Mouse (Mus musculus) induced T-regulatory cell, adult 2 months (primary cell): Measurements from ENCODE around the gene Pum1.
"Not testable (repeated sequence)": the region's sequence is repeated elsewhere in the genome, so short reads cannot be mapped to it uniquely, and the experiment has no call there.

ENCODE experiments used
- DNase-seq: peaks from one replicate; pipeline ENCODE4 v3.0.0-alpha.2; 2012; ENCODE audit warnings: low read depth

The Pum1 gene

GRCm38 (mm10) chr4:130668991-130669390, 5.9 kb downstream of the Pum1 start:
- no peak for DNase-seq

GRCm38 (mm10) chr4:130670023-130670422, 6.9 kb downstream of the Pum1 start:
- not testable (repeated sequence) for DNase-seq

DNA sequence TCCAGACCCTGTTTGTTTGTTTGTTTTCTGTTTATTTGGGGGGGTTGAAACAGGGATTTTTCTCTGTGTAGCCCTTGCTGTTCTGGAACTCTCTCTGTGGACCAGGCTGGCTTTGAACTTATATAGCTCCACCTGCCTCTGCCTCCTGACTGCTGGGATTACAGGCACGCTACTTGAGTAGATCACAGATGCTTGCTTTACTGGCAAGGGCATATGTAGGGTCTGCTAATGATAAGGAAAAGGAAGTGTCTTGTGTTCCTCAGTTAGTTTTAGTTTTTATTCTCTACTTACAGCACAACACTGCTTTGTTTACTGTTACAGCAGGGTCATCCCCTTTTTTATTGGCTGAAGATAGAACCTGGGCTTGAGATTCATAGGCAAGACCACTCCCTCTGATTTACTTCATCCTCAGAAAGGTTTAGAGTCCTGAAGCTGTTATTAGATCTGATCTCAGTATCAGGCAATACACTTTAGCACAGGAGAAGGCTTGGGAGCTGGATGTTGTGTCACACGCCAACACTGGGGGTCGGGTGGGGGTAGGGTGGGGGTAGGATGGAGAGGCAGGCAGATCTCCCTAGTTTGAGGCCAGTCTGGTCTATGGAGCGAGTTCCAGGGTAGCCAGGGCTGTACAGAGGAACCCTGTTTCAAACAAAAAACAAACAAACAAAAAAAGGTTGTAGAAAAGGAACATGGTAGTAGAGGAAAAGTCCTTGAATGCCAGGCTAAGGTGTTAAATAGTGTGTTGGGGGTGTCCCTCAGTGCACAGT, 8.1 kb downstream of the Pum1 start:
- no peak for DNase-seq

GRCm38 (mm10) chr4:130672161-130672560, 9.0 kb downstream of the Pum1 start:
- DNase-seq: no peak

DNA sequence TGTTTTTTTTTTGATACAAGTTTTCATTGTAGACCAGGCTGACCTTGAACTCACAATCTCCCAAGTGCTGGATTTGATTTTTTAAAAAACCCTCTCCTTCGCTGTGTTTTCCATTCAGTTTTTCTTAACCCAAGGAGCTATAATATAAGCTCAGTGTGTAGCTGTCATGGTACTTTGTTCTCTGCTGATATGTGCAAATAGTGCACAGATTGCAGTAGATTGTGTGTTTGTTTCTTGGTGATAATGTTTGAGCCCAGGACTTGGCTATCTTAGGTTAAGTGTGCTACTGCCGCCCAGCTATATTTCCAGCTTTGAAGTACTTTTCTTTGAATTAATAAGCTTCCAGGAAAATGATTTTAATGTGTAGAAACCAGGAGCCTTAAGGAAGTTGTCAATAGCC, 13.6 kb downstream of the Pum1 start:
- no peak for DNase-seq

DNA sequence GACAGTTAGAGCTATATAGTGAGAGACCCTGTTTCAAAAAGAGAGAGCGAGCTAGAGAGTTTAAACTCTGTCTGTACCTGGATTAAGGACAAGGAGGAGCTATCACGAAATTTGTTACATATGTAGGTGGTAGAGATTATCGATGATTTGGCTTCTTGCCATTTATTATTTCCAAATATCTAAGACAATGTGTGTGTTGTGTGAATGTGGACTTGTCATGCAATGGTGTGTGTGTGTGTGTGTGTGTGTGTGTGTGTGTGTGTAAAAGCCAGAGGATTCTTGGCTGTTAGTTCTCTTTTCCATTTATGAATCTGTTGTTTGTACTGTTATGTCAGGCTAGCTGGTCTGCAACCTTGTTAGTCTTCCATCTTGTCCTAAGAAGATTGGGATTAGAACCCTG, 15.0 kb downstream of the Pum1 start:
- DNase-seq: no peak

DNA sequence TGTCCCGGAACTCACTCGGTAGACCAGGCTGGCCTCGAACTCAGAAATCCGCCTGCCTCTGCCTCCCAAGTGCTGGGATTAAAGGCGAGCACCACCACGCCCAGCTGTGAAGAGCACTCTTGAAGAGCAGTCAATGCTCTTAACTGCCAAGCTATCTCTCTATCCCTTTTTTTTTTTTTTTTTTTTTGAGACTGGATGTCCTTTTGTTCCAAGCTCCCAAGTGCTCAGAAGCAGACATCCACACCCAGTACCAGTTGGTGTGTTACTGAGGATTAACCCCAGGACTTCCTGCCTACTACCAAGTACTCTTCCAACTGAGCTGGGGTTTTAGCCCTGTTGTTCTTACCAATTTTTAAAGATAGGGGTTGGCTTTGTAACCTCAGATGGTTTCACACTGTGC, 17.6 kb downstream of the Pum1 start:
- no peak for DNase-seq

DNA sequence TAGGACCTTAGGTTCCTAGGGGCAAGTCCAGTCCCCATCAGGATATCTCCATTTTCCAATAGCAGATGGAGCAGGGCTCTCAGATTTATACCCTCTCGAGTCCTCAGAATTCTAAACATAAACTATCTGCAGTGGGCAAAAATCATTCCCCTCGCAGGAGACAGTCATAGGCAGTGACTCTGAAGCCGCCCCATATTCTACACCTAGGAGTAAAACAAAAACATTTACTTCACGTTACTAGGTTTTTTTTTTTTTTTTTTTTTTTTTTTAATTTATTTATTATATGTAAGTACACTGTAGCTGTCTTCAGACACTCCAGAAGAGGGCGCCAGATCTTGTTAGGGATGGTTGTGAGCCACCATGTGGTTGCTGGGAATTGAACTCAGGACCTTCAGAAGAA, 19.9 kb downstream of the Pum1 start:
- not testable (repeated sequence) for DNase-seq

GRCm38 (mm10) chr4:130693936-130694335, 30.8 kb downstream of the Pum1 start:
- DNase-seq: no peak

GRCm38 (mm10) chr4:130694982-130695381, 31.9 kb downstream of the Pum1 start:
- DNase-seq: no peak

DNA sequence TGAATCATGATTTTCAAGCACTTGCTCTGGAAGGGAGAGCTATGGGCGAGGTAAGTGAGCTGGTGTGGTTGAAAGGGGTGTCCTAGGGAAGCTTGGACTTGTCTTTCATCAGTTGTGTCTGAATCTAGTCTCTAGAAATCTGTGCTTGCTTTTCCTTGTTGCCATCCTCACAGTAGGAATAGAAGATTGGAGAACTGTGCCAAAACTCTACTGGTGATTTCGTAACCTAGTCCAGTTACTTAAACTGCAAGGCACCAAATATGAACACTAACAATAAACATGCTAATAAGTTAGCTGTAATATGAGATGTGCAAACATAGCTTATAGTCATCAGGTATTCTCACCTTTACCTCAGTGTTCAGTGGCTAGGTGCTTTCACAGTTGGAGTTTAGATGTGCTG, 37.9 kb downstream of the Pum1 start:
- DNase-seq: no peak

DNA sequence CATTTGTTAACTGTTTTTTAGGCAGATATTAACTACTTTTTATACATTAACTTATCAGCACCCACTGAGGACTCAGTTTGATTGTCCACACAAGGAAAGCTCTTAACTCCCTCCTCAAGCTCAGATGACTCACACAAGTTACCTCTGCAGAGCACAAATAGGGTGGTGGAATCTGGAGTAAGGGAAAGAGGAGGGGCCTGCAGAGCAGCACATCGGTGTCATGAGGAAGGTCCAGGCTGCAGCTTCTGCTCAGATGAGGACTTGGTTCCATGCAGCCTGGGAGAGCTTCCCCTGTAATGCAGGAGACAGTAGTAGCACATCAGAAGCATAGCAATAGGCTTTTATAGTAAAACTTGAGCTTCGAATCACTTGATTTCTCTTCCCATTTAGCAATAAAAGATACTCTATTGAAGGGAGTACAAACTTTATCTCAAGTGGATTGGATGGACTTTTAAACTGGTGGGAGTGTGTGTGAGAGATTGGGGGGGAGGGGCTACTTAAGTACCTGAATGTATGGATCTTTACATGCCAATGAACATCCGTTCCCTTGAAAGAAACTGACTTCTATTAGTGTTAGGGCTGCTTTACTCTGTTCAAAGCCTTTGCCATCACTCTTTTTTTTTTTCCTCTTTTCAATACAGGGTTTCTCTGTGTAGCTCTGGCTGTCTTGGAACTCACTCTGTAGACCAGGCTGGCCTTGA, 39.9 kb downstream of the Pum1 start:
- no peak for DNase-seq

- DNase-seq: no peak
Observed at GRCm38 (mm10) chr4:130703601-130704000, 40.5 kb downstream of the Pum1 start.

DNA sequence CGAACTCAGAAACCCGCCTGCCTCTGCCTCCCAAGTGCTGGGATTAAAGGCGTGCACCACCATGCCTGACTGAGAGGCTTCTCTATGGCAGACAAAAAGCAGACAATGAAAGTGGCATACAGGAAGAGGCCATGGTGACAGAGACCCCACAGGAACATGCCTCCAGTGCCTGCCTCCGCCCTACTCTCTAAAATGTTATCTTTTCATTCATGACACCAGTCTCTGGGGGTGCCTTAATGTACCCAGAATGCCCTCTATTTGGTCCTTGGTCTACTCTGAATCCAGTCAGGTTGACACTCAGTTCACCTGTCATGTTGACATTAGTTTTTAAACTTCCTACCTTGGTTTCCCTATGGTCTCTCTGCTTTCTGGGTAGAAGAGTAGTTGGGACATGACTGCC, 41.5 kb downstream of the Pum1 start:
- no peak for DNase-seq

- no peak for DNase-seq
Observed at GRCm38 (mm10) chr4:130706215-130707000, 43.3 kb downstream of the Pum1 start.

DNA sequence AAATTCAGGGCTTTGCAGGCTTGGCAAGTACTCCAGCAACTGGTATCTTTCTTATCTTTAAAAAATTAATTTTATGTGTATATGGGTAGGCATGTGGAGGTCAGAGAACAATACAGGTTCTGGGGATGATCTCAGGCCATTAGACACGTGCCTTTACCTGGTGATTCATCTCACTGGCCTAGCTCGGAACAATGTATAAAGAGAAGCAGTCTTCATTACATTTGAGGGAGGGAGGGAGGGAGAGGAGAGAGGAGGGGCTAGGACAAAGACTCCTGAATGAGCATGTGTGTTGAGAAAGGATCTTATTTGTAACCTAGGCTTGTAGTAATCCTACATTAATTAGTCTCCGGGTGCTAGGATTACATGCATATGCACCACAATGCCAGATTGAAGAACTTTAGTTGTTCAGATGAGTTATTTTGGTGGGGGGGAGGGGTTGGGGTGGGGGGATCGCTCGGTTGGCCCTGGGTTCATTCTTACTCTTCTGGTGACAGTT, 48.3 kb downstream of the Pum1 start:
- no peak for DNase-seq

DNA sequence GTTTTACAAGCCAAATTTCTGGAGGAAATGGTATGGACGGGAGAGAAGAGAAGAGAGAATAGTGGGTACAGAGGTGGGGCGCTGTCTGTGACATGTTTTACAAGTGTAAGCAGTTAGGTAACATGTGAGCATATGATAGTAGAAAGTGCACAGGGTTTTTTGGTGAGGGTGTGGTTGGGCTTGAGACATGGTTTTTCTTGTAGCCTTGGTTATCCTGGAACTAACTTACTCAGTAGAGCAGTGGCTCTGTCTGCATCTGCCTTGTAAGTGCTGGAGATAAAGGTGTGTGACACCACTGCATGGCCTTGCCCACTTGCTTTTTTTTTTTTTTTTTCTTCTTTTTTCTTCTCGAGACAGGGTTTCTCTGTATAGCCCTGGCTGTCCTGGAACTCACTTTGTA, 49.2 kb downstream of the Pum1 start:
- no peak for DNase-seq

GRCm38 (mm10) chr4:130713430-130713829, 50.3 kb downstream of the Pum1 start:
- no peak for DNase-seq

DNA sequence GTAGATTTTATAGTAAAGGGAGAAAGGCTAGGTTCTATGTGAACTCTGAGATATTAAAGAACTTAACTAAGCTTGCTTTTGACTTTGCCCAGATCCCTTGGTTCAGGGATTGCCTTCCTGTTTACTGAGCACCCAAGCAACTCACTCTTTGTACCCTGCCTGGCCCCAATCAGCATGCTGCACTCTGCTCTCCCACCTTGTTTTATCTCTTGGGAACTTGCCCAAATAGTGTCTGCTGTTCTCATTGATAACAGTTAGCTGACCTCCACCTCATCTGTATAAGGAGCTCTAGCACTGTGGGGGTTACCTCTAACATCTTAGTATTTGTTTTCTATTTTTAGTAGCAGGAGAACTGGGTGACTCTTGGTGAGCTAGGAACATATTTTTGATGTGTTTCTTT, 52.0 kb downstream of the Pum1 start:
- no peak for DNase-seq

- no peak for DNase-seq
Observed at GRCm38 (mm10) chr4:130715623-130716022, 52.5 kb downstream of the Pum1 start.

GRCm38 (mm10) chr4:130719348-130719747, 56.2 kb downstream of the Pum1 start:
- no peak for DNase-seq

DNA sequence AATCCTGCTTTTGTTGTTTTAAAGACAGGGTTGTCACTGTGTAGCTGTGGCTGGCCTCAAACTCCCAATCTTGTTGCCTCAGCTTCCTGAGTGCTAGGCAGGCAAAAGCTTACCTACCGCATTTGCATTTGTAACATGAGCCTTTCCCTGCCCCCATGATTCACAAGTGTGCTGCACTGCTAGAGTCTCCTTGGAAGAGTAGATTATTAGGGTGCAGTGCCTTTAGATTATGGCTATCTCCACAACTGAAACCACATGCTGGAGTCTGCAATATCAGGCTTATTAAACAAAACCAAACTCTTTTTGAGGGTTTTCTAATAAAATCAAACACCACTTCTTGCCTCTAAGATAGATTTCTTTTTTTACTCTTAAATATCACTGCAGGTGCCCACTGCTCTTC, 59.5 kb downstream of the Pum1 start:
- no peak for DNase-seq

DNA sequence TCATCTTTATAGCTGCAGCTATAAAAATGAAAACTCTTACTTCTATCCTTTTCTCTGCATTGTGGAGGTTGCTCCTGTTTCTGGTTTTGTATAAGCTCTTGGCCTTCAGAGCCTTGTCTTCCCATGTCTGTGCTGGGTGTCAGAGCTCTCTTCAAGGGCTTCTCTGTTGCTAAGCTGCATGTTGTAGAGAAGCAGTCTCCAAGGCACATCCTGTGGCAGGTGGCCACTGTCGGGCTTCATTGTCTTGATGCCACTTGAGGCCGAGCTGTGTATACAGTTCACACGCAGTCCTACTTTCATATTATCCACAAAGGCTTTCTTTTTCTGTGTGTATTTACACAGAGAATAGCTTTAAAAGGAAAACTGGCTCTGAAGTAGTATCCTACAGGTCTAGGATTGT, 63.0 kb downstream of the Pum1 start:
- DNase-seq: no peak
